Mouse (Mus musculus) erythroid progenitor cell, adult 5-6 weeks (primary cell): ENCODE data around the gene Nfam1. TPM values are rescaled to one million over a fixed set of nuclear protein-coding genes. Genes with fewer than 3 reads are reported as not detected.

Source experiments
- total RNA-seq, 2 experiments: library from RNA; stranded (forward) in 1 of 2; stranded (reverse) in 1 of 2; fragments of 150-400 nt in 1 of 2; fragments of 186-747, 209-891 nt in 1 of 2; gene quantifications; 2 replicates each; pipeline versions ENCODE4 v1.2.3 to v1.2.4; 2015 to 2017; ENCODE audit warnings: low replicate concordance in 2 of 2

Nfam1 gene
- total RNA-seq, 2 experiments from 2014 or later, result 16.9 to 17.2 TPM

Other genes with a start within 250 kb of the Nfam1 start
- gene Cyp2d26, start 239.0 kb downstream of the Nfam1 start, total RNA-seq (2015; ENCODE audit: low replicate concordance), result not detected in 2 replicates
- gene Cyp2d26, start 239.0 kb downstream of the Nfam1 start, total RNA-seq (2017; ENCODE audit: low replicate concordance), result not detected in 2 replicates
- gene Tcf20, start 45.4 kb downstream of the Nfam1 start, total RNA-seq (2015; ENCODE audit: low replicate concordance), result 35.0 and 36.0 TPM in 2 replicates
- gene Tcf20, start 45.4 kb downstream of the Nfam1 start, total RNA-seq (2017; ENCODE audit: low replicate concordance), result 51.7 and 55.5 TPM in 2 replicates
- gene Serhl, start 56.2 kb upstream of the Nfam1 start, total RNA-seq (2015; ENCODE audit: low replicate concordance), result 21.8 and 33.2 TPM in 2 replicates
- gene Serhl, start 56.2 kb upstream of the Nfam1 start, total RNA-seq (2017; ENCODE audit: low replicate concordance), result 3.0 and 5.9 TPM in 2 replicates
- gene Rrp7a, start 89.5 kb upstream of the Nfam1 start, total RNA-seq (2015; ENCODE audit: low replicate concordance), result 12.6 and 16.9 TPM in 2 replicates
- gene Rrp7a, start 89.5 kb upstream of the Nfam1 start, total RNA-seq (2017; ENCODE audit: low replicate concordance), result 12.3 and 31.9 TPM in 2 replicates
- 39.6 and 46.5 TPM in 2 replicates for gene Poldip3, start 116.1 kb upstream of the Nfam1 start, total RNA-seq (2015; ENCODE audit: low replicate concordance)
- 66.7 and 92.9 TPM in 2 replicates for gene Poldip3, start 116.1 kb upstream of the Nfam1 start, total RNA-seq (2017; ENCODE audit: low replicate concordance)
- 106 and 112 TPM in 2 replicates for gene Cyb5r3, start 139.3 kb upstream of the Nfam1 start, total RNA-seq (2015; ENCODE audit: low replicate concordance)
- gene Cyb5r3, start 139.3 kb upstream of the Nfam1 start, total RNA-seq (2017; ENCODE audit: low replicate concordance), result 48.1 and 57.9 TPM in 2 replicates
- gene A4galt, start 218.5 kb upstream of the Nfam1 start, total RNA-seq (2015; ENCODE audit: low replicate concordance), result 0.84 and 1.8 TPM in 2 replicates
- gene A4galt, start 218.5 kb upstream of the Nfam1 start, total RNA-seq (2017; ENCODE audit: low replicate concordance), result not detected in 2 replicates